Mouse (Mus musculus) C2C12 (cell line): ENCODE measurements around the gene Prl8a2. TPM values are rescaled to one million over a fixed set of nuclear protein-coding genes. Genes with fewer than 3 reads are reported as not detected.
A peak's percentile ranks its signal among the peaks of the same experiment; 100 is the strongest.

Experiments
- H3K27me3 ChIP-seq: one replicate; pipeline ENCODE4 v1.6.1; 2011; ENCODE audit not compliant: control insufficient read depth, insufficient read depth, insufficient read length
- H3K36me3 ChIP-seq: one replicate; pipeline ENCODE4 v1.6.1; 2011; ENCODE audit not compliant: control insufficient read depth, insufficient read depth
- H3K4me3 ChIP-seq: one replicate; pipeline ENCODE4 v1.5.1; 2011; ENCODE audit warnings: mild to moderate bottlenecking, control low read depth; ENCODE audit not compliant: poor library complexity, insufficient read depth, severe bottlenecking
- H3K79me2 ChIP-seq: one replicate; pipeline ENCODE4 v1.6.1; 2011; ENCODE audit not compliant: control insufficient read depth, insufficient read depth
- H3K79me3 ChIP-seq: one replicate; pipeline ENCODE4 v1.6.1; 2011; ENCODE audit warnings: low read depth, control low read depth
- H3ac ChIP-seq: one replicate; pipeline ENCODE3; 2011; ENCODE audit warnings: low read depth; ENCODE audit not compliant: control insufficient read depth, insufficient read length
- CEBPB ChIP-seq: IDR thresholded peaks from one replicate; pipeline ENCODE4 v1.6.1; 2011; ENCODE audit warnings: low read depth, mild to moderate bottlenecking, control low read depth, moderate library complexity
- CTCF ChIP-seq: IDR thresholded peaks from one replicate; pipeline ENCODE4 v1.5.1; 2011; ENCODE audit not compliant: control insufficient read depth, insufficient read depth, insufficient read length
- FOSL1 ChIP-seq: IDR thresholded peaks from one replicate; pipeline ENCODE4 v1.8.0; 2011; ENCODE audit warnings: mild to moderate bottlenecking, low read length; ENCODE audit not compliant: poor library complexity, insufficient read depth, severe bottlenecking
- MAX ChIP-seq: IDR thresholded peaks from one replicate; pipeline ENCODE4 v1.6.1; 2011; ENCODE audit warnings: mild to moderate bottlenecking, control low read depth
- MYOD1 ChIP-seq: IDR thresholded peaks from one replicate; pipeline ENCODE4 v1.6.1; 2011; ENCODE audit warnings: low read depth; ENCODE audit not compliant: control insufficient read depth, insufficient read length
- MYOG ChIP-seq: IDR thresholded peaks from one replicate; pipeline ENCODE4 v1.6.1; 2011; ENCODE audit not compliant: control insufficient read depth, insufficient read length; ENCODE audit errors: extremely low read depth
- USF1 ChIP-seq: IDR thresholded peaks from one replicate; pipeline ENCODE4 v1.6.1; 2011; ENCODE audit warnings: low read depth, mild to moderate bottlenecking, control low read depth, moderate library complexity
- long read RNA-seq, 2 experiments: library from polyadenylated mRNA; unstranded; transcript quantifications; one replicate each; pipeline ENCODE4 v2.0.0; 2019 to 2020
- polyA plus RNA-seq: library from polyadenylated mRNA; unstranded; fragments of >200 nt; fragmentation: generic; extraction: Trizol; gene quantifications from one replicate; pipeline ENCODE4 v1.2.1, GENCODE M21; 2012; ENCODE audit warnings: missing spikeins

Gene Prl8a2
- not detected for polyA plus RNA-seq
- long read RNA-seq, experiment 1, result 0 reads
- long read RNA-seq, experiment 2, result 0 reads

DNA sequence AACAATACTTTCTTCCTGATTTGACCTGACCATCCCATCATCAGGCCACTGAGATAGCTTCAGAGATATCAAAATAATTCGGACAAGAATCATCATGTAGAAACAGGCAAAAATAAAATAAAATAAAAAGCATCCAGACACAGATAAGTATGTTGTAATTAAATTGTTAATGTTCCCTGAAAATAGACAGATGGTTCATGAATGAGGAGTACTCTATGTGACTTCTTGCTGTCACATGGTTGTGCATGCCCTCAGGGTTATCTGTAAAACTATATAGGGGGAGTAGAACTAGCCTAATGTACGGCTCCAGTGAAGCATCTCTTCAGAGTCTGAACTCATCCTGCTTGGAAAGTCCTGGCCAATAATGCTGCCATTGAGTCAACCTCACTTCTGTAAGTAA is at the start of gene Prl8a2:
Gene Prl8a2, plus strand, starts transcription at position 301 of the 400 bp plus-strand sequence.
- no peaks in the 10 kb centered on the region for H3K79me2 ChIP-seq
- H3K27me3 ChIP-seq, result no peaks in the 10 kb centered on the region
- H3K36me3 ChIP-seq, result no peaks in the 10 kb centered on the region
- no peaks in the 10 kb centered on the region for H3K79me3 ChIP-seq
- H3ac ChIP-seq, result no peak within 1 kb of the TSS
- TF ChIP-seq MYOD1 (no peak), USF1 (no peak), CEBPB (no peak), CTCF (no peak), FOSL1 (no peak), MYOG (no peak), MAX (no peak)
- no peak within 1 kb of the TSS for H3K4me3 ChIP-seq

DNA sequence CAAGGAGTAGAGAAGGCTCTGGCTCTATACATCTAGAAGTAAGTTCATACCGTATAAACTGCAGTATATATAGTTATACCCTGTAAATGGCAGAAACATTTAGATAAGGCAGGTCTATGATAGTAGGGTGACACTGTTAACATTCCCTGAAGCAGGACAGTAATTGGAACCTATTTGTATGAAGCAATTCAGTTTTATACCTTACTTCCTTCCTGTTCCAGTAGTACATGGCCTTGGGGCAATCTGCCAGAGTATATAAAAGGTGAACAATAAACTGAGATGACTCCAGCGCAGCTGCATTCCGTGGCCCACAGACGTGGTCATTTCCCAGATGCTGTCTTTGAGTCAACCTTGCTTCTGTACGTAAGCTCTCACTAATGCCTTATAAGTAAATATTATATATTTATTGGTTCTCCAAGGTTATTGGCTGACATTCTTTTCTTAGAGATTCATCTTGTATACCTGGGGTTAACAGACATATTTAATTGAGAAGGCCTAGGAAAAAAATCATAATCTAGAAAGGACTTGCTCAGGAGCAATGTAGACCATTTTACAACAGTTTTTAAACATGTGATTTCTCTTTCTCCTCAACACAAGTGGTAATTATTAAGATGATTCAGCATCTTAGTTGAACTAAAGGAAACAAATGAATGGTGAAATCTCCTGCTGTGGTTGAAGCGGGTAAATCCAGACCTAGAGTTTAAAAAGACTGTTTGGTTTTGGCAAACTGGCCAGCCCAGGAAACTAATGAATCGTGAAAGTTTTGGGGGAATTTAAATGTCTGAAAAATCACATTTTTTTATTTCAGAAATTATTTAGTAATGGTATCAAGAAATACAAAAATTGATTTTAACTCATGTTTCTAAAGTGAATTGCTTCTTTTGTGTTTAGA is 32.9 kb upstream of the Prl8a2 start, which contains the start of gene Prl6a1:
Gene Prl6a1, plus strand, starts transcription at position 294 of the 892 bp plus-strand sequence.
- Histone ChIP-seq H3K79me2 (no peaks in the 10 kb centered on the region), H3K79me3 (no peaks in the 10 kb centered on the region), H3K36me3 (no peaks in the 10 kb centered on the region), H3K4me3 (no peak within 1 kb of the TSS), H3K27me3 (no peaks in the 10 kb centered on the region), H3ac (no peak within 1 kb of the TSS)
- TF ChIP-seq FOSL1 (no peak), CTCF (no peak), MYOG (no peak), CEBPB (peak; percentile 27), USF1 (no peak), MAX (no peak), MYOD1 (no peak)

DNA sequence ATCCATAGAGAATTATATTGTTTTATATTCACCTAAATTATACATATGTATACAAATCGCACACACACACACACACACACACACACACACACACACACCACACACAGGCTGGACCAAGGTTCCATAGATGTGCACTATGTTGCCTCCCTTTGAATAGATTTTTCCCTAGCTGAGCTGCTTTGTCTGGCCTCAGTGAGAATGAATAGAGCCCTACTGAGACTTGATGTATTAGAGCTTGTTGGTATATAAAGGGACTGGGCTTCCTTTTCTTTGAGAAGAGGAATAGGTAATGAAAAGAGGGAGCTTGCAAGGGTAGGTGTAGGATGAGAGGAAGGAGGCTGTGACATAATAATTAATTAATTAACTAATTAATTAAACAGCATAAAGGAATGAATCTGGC is 10.5 kb upstream of the Prl8a2 start:
- Histone ChIP-seq H3ac (no peak overlapping the region), H3K27me3 (no peaks in the 10 kb centered on the region), H3K79me2 (no peaks in the 10 kb centered on the region), H3K4me3 (no peak overlapping the region), H3K36me3 (no peaks in the 10 kb centered on the region), H3K79me3 (no peaks in the 10 kb centered on the region)
- TF ChIP-seq USF1 (no peak), MYOD1 (no peak), FOSL1 (no peak), CEBPB (no peak)

DNA sequence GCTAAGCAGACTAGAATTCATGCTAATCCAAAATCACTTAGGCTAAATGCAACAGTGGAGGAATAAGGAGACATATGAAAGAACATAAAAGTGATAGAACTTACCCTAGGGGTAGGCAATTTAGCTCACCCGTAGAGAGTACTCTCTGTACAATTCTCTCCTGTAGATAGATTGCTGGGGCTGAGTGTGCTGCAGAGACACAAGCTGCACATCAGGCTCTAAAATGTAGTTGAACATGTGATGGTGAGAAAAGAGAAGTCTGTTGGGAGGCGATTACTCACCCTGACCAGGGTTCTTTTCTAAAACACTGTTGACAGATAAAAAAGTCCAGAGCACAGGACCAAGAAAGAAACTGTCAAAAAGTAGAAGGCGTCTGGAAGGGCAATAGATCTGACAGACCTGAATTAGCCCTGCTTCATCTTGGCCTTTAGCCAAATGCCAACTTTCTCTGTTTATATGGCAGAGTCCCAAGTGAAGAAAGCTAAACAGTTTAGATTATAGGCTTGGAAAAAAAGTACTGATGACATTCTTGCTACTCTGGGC is 2.7 kb upstream of the Prl8a2 start:
- no peaks in the 10 kb centered on the region for H3K36me3 ChIP-seq
- no peaks in the 10 kb centered on the region for H3K27me3 ChIP-seq
- TF ChIP-seq USF1, result no peak
- TF ChIP-seq MYOG, result no peak
- no peak for TF ChIP-seq CTCF
- TF ChIP-seq MYOD1, result no peak
- no peak for TF ChIP-seq MAX
- no peak for TF ChIP-seq CEBPB
- TF ChIP-seq FOSL1, result no peak
- no peaks in the 10 kb centered on the region for H3K79me2 ChIP-seq
- H3K4me3 ChIP-seq, result no peak overlapping the region
- H3K79me3 ChIP-seq, result no peaks in the 10 kb centered on the region
- no peak overlapping the region for H3ac ChIP-seq

DNA sequence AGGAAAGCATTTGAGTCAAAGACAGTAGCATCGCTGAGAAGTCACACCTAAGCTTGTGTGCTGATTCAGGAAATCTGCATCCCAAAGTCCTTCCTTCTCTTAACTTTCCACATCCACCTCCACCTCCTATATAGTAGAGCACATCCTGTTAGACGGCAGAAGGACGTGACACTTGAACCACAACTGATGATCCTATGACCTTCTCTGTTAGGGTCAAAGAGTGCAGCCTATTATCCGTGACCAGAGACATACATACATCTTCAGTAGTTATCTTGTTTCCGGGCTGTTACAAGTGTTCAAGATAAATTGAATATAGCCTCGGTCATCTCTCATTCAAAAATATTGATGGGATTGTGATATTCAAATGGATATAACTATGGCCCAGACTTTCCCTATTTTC is 45.3 kb downstream of the Prl8a2 start, which contains the start of gene Prl2b1:
Gene Prl2b1, minus strand, starts transcription at position 101 of the 400 bp plus-strand sequence.
- TF ChIP-seq USF1, result no peak
- no peak for TF ChIP-seq CTCF
- Histone ChIP-seq H3K4me3 (no peak within 1 kb of the TSS), H3K79me3 (no peaks in the 10 kb centered on the region)

More for the DNA sequence above, 45.3 kb downstream of the Prl8a2 start, which contains the start of gene Prl2b1:
- no peaks in the 10 kb centered on the region for H3K79me2 ChIP-seq
- no peaks in the 10 kb centered on the region for H3K27me3 ChIP-seq
- H3K36me3 ChIP-seq, result no peaks in the 10 kb centered on the region
- no peak within 1 kb of the TSS for H3ac ChIP-seq
